Comparison of ENCODE assay signal across 8 mouse cellular contexts in genomic region chr13:89738275-89738674, GRCm38 (mm10). TPM values are rescaled to one million over a fixed set of nuclear protein-coding genes. Genes with fewer than 3 reads are reported as not detected.
DNase-seq lines count a peak whose midpoint lies in the region; ATAC-seq lines count a peak whose summit lies in the region.

No protein-coding gene starts in this region.

- intact Hi-C loops in heart, postnatal 25 days (cut with DNase I) = no loop called here
- intact Hi-C loops in gastrocnemius, postnatal 14 days (cut with DNase I; ENCODE audit: low total_unique reads) = no loop called here

- H3K27me3 ChIP-seq in midbrain, embryonic 10.5 days (ENCODE audit: low read depth, poor library complexity, severe bottlenecking) = peaks cover 8% of the 10 kb centered on the region; the same call in 1 of the 2 replicates
- H3K27me3 ChIP-seq in midbrain, embryonic 11.5 days (ENCODE audit: control insufficient read depth, insufficient read depth, low read length) = no peaks in the 10 kb centered on the region
- H3K27me3 ChIP-seq in hindbrain, embryonic 16.5 days (replicated peaks; ENCODE audit: control insufficient read depth, insufficient read depth, low read length) = no peaks in the 10 kb centered on the region
- no peaks in the 10 kb centered on the region for H3K27me3 ChIP-seq in neural tube, embryonic 15.5 days (replicated peaks)

- H3K27ac ChIP-seq in midbrain, embryonic 10.5 days (replicated peaks) = no peak overlapping the region
- H3K27ac ChIP-seq in midbrain, embryonic 11.5 days (ENCODE audit: low read depth, low read length) = no peak overlapping the region
- H3K27ac ChIP-seq in hindbrain, embryonic 16.5 days (ENCODE audit: low read depth, low read length) = no peak overlapping the region
- no peak overlapping the region for H3K27ac ChIP-seq in neural tube, embryonic 15.5 days (replicated peaks)

- no peaks in the 10 kb centered on the region for H3K9me3 ChIP-seq in midbrain, embryonic 10.5 days (replicated peaks)
- no peaks in the 10 kb centered on the region for H3K9me3 ChIP-seq in midbrain, embryonic 11.5 days (ENCODE audit: control insufficient read depth, low read length)
- H3K9me3 ChIP-seq in hindbrain, embryonic 16.5 days (ENCODE audit: control insufficient read depth, low read length) = no peaks in the 10 kb centered on the region
- no peaks in the 10 kb centered on the region for H3K9me3 ChIP-seq in neural tube, embryonic 15.5 days (replicated peaks)

- no peaks in the 10 kb centered on the region for H3K36me3 ChIP-seq in midbrain, embryonic 10.5 days
- no peaks in the 10 kb centered on the region for H3K36me3 ChIP-seq in midbrain, embryonic 11.5 days (ENCODE audit: control insufficient read depth, insufficient read depth, low read length)
- H3K36me3 ChIP-seq in hindbrain, embryonic 16.5 days (ENCODE audit: control insufficient read depth, insufficient read depth, low read length) = no peaks in the 10 kb centered on the region
- no peaks in the 10 kb centered on the region for H3K36me3 ChIP-seq in neural tube, embryonic 15.5 days

- H3K9ac ChIP-seq in midbrain, embryonic 11.5 days (ENCODE audit: low read length) = no peak overlapping the region
- no peak overlapping the region for H3K9ac ChIP-seq in hindbrain, embryonic 16.5 days (ENCODE audit: low read depth, low read length)
- no peak overlapping the region for H3K9ac ChIP-seq in neural tube, embryonic 15.5 days (replicated peaks)

- no peak for ATAC-seq in midbrain, embryonic 11.5 days (ENCODE audit: low FRiP score)
- no peak for ATAC-seq in hindbrain, embryonic 16.5 days
- ATAC-seq in neural tube, embryonic 15.5 days (ENCODE audit: low FRiP score) = no peak

- peak overlapping the region; percentile 73; the same call in 1 of the 2 replicates for H3K4me3 ChIP-seq in midbrain, embryonic 10.5 days
- H3K4me3 ChIP-seq in midbrain, embryonic 11.5 days (ENCODE audit: low read depth, low read length) = no peak overlapping the region
- no peak overlapping the region for H3K4me3 ChIP-seq in hindbrain, embryonic 16.5 days (ENCODE audit: low read length)
- no peak overlapping the region for H3K4me3 ChIP-seq in neural tube, embryonic 15.5 days (replicated peaks)

- H3K4me1 ChIP-seq in midbrain, embryonic 10.5 days = peaks cover 49% of the 10 kb centered on the region
- H3K4me1 ChIP-seq in midbrain, embryonic 11.5 days (ENCODE audit: control insufficient read depth, insufficient read depth, low read length) = peaks cover 17% of the 10 kb centered on the region
- peaks cover 2% of the 10 kb centered on the region for H3K4me1 ChIP-seq in hindbrain, embryonic 16.5 days (ENCODE audit: control insufficient read depth, insufficient read depth, low read depth, low read length)
- H3K4me1 ChIP-seq in neural tube, embryonic 15.5 days = peaks cover 31% of the 10 kb centered on the region

- WGBS in midbrain, embryonic 10.5 days = 31% methylated on average over 2 of the region's 2 CpGs
- 43% methylated on average over 2 of the region's 2 CpGs for WGBS in midbrain, embryonic 11.5 days
- WGBS in hindbrain, embryonic 16.5 days = 44% methylated on average over 2 of the region's 2 CpGs
- 39% methylated on average over 2 of the region's 2 CpGs for WGBS in neural tube, embryonic 15.5 days

- no peak overlapping the region; the same call in 1 of the 2 replicates for H3K4me2 ChIP-seq in midbrain, embryonic 11.5 days
- peak overlapping the region; percentile 92; the same call in 1 of the 2 replicates for H3K4me2 ChIP-seq in hindbrain, embryonic 16.5 days (ENCODE audit: low read length)
- H3K4me2 ChIP-seq in neural tube, embryonic 15.5 days = peak overlapping the region; percentile 98

- DNase-seq in heart, adult 11 months = peak; percentile 84
- no peak for DNase-seq in heart, postnatal 25 days (ENCODE audit: low spot score)
- no peak for DNase-seq in midbrain, embryonic 10.5 days (ENCODE audit: low spot score)
- no peak for DNase-seq in midbrain, embryonic 11.5 days (ENCODE audit: low spot score, missing footprints)
- DNase-seq in spleen, postnatal 14 days (ENCODE audit: low spot score in 2 of 2) = no peak
- DNase-seq in gastrocnemius, postnatal 14 days = no peak

RNA-seq across cellular contexts. Expression of gene Vcan, which starts 4.0 kb away (rescaled TPM):
- 10 to 100 TPM; 11.4 to 11.7 TPM for total RNA-seq in heart, postnatal 25 days (2021)
- 29.3 and 29.7 TPM in 2 replicates for polyA plus RNA-seq in midbrain, embryonic 10.5 days (2016; fragmentation: Nextera tagmentation; extraction: Ambion mirVana)
- polyA plus RNA-seq in midbrain, embryonic 11.5 days (2014; fragmentation: Nextera tagmentation; extraction: Ambion mirVana) = 36.8 and 39.7 TPM in 2 replicates
- polyA plus RNA-seq in hindbrain, embryonic 16.5 days (2015; fragmentation: Nextera tagmentation; extraction: Ambion mirVana) = 29.3 and 32.0 TPM in 2 replicates
- 19.1 and 21.3 TPM in 2 replicates for polyA plus RNA-seq in neural tube, embryonic 15.5 days (2015; fragmentation: Nextera tagmentation; extraction: Ambion mirVana)
- total RNA-seq in gastrocnemius, postnatal 14 days (2021) = 10 to 100 TPM; 19.3 to 27.2 TPM
